Mouse (Mus musculus) CH12.LX (cell line): ENCODE results near the gene Cxcr5. TPM values are rescaled to one million over a fixed set of nuclear protein-coding genes. Genes with fewer than 3 reads are reported as not detected.
A peak's percentile ranks its signal among the peaks of the same experiment; 100 is the strongest.

Source experiments
- DNase-seq: peaks from one replicate; pipeline ENCODE4 v3.0.0-alpha.2; 2013; ENCODE audit errors: extremely low read depth
- H3K27ac ChIP-seq: 2 replicates; pipeline ENCODE4 v1.5.1; 2012; ENCODE audit warnings: low read depth, mild to moderate bottlenecking, control low read depth, moderate library complexity; ENCODE audit not compliant: insufficient read depth
- H3K27me3 ChIP-seq: replicated peaks from 2 replicates; pipeline ENCODE3; 2012; ENCODE audit warnings: inconsistent platforms
- H3K36me3 ChIP-seq, 2 experiments: replicated peaks in 1 of 2; 2 replicates each; pipeline versions ENCODE3 to v1.6.1; 2012; ENCODE audit warnings: inconsistent platforms in 1 of 2, low read length in 1 of 2, mild to moderate bottlenecking in 1 of 2, mixed read lengths in 1 of 2, moderate library complexity in 1 of 2; ENCODE audit not compliant: control insufficient read depth in 1 of 2, insufficient read depth in 1 of 2
- H3K4me1 ChIP-seq, 2 experiments: 2 replicates each; pipeline ENCODE4 v1.6.1; 2012; ENCODE audit warnings: inconsistent platforms in 1 of 2, moderate library complexity in 1 of 2; ENCODE audit not compliant: insufficient read depth in 2 of 2, control insufficient read depth in 1 of 2
- H3K4me2 ChIP-seq: 2 replicates; pipeline ENCODE4 v1.6.1; 2012; ENCODE audit warnings: low read depth, mild to moderate bottlenecking, control low read depth; ENCODE audit not compliant: poor library complexity, insufficient read depth, severe bottlenecking
- H3K4me3 ChIP-seq, 3 experiments: fragments of 150-350 bp in 1 of 3; sonication (generic) in 1 of 3; replicated peaks in 1 of 3; 2 replicates each; pipeline versions ENCODE3 to v1.5.1; 2011 to 2012; ENCODE audit warnings: low read depth in 2 of 3, low read length in 2 of 3, mild to moderate bottlenecking in 2 of 3, moderate library complexity in 2 of 3, control low read depth in 1 of 3, improper control_type of control experiment in 1 of 3, inconsistent platforms in 1 of 3, mixed read lengths in 1 of 3; ENCODE audit not compliant: poor library complexity in 1 of 3
- H3K79me2 ChIP-seq: replicated peaks from 2 replicates; pipeline ENCODE4 v1.6.1; 2012; ENCODE audit warnings: mild to moderate bottlenecking, moderate library complexity; ENCODE audit not compliant: control insufficient read depth, poor library complexity, insufficient read depth, severe bottlenecking; ENCODE audit errors: extremely low read depth
- H3K9ac ChIP-seq: 2 replicates; pipeline ENCODE4 v1.6.1; 2012; ENCODE audit warnings: low read depth, mild to moderate bottlenecking, control low read depth, moderate library complexity; ENCODE audit not compliant: insufficient read depth
- H3K9me3 ChIP-seq: replicated peaks from 2 replicates; pipeline ENCODE3; 2012; ENCODE audit warnings: low read length, inconsistent platforms, mixed read lengths
- CHD2 ChIP-seq: IDR thresholded peaks from 2 replicates; pipeline ENCODE4 v1.6.1; 2011; ENCODE audit warnings: low read length, improper control_type of control experiment
- ELF1 ChIP-seq: IDR thresholded peaks from 2 replicates; pipeline ENCODE4 v1.6.1; 2014; ENCODE audit warnings: low read depth, mild to moderate bottlenecking, inconsistent platforms, low read length, improper control_type of control experiment
- GABPA ChIP-seq: IDR thresholded peaks from 2 replicates; pipeline ENCODE4 v1.6.1; 2012; ENCODE audit warnings: low read depth, low read length, improper control_type of control experiment, inconsistent platforms; ENCODE audit not compliant: insufficient replicate concordance
- IRF4 ChIP-seq: IDR thresholded peaks from 2 replicates; pipeline ENCODE4 v1.6.1; 2014; ENCODE audit warnings: low read depth, mild to moderate bottlenecking, inconsistent platforms, low read length, improper control_type of control experiment
- JUN ChIP-seq: IDR thresholded peaks from 2 replicates; pipeline ENCODE4 v1.6.1; 2011; ENCODE audit warnings: low read depth, mild to moderate bottlenecking, low read length, improper control_type of control experiment, moderate library complexity; ENCODE audit not compliant: insufficient read depth
- MAFK ChIP-seq: IDR thresholded peaks from 2 replicates; pipeline ENCODE4 v1.6.1; 2011; ENCODE audit warnings: low read length, improper control_type of control experiment; ENCODE audit not compliant: insufficient replicate concordance
- MAX ChIP-seq: IDR thresholded peaks from 2 replicates; pipeline ENCODE4 v1.6.1; 2011; ENCODE audit warnings: low read length, improper control_type of control experiment
- MAZ ChIP-seq: IDR thresholded peaks from 2 replicates; pipeline ENCODE4 v1.6.1; 2012; ENCODE audit warnings: low read depth, mild to moderate bottlenecking, inconsistent platforms, low read length, improper control_type of control experiment, moderate library complexity
- MXI1 ChIP-seq: IDR thresholded peaks from 2 replicates; pipeline ENCODE4 v1.6.1; 2011; ENCODE audit warnings: mild to moderate bottlenecking, low read depth, low read length, improper control_type of control experiment
- NELFE ChIP-seq: IDR thresholded peaks from 2 replicates; pipeline ENCODE4 v1.6.1; 2011; ENCODE audit warnings: low read depth, low read length, improper control_type of control experiment
- NRF1 ChIP-seq: IDR thresholded peaks from 2 replicates; pipeline ENCODE4 v1.6.1; 2014; ENCODE audit warnings: low read depth, mild to moderate bottlenecking, inconsistent platforms, low read length, improper control_type of control experiment, moderate library complexity
- PAX5 ChIP-seq: IDR thresholded peaks from 2 replicates; pipeline ENCODE4 v1.6.1; 2012; ENCODE audit warnings: low read length, inconsistent platforms, mixed read lengths
- POLR2A ChIP-seq: IDR thresholded peaks from 2 replicates; pipeline ENCODE4 v1.6.1; 2011; ENCODE audit warnings: low read depth, mild to moderate bottlenecking, improper control_type of control experiment, low read length
- POLR2AphosphoS2 ChIP-seq: IDR thresholded peaks from 2 replicates; pipeline ENCODE4 v1.6.1; 2011; ENCODE audit warnings: low read depth, low read length, improper control_type of control experiment
- RAD21 ChIP-seq: IDR thresholded peaks from 2 replicates; pipeline ENCODE4 v1.6.1; 2011; ENCODE audit warnings: low read depth, mild to moderate bottlenecking, low read length, improper control_type of control experiment, moderate library complexity
- RCOR1 ChIP-seq: conservative IDR thresholded peaks from 2 replicates; pipeline ENCODE4 v1.6.1; 2012; ENCODE audit warnings: low read depth, mild to moderate bottlenecking, inconsistent platforms, low read length, improper control_type of control experiment
- SIN3A ChIP-seq: IDR thresholded peaks from 2 replicates; pipeline ENCODE4 v1.6.1; 2012; ENCODE audit warnings: low read length, improper control_type of control experiment, inconsistent platforms
- SMC3 ChIP-seq: IDR thresholded peaks from 2 replicates; pipeline ENCODE4 v1.6.1; 2011; ENCODE audit warnings: low read depth, low read length, improper control_type of control experiment
- TBP ChIP-seq: conservative IDR thresholded peaks from 2 replicates; pipeline ENCODE4 v1.6.1; 2011; ENCODE audit warnings: low read depth, low read length, improper control_type of control experiment
- USF2 ChIP-seq: conservative IDR thresholded peaks from 2 replicates; pipeline ENCODE4 v1.6.1; 2011; ENCODE audit warnings: low read depth, low read length, improper control_type of control experiment
- ZKSCAN1 ChIP-seq: IDR thresholded peaks from 2 replicates; pipeline ENCODE4 v1.6.1; 2012; ENCODE audit warnings: low read depth, inconsistent platforms, low read length, improper control_type of control experiment, borderline replicate concordance
- ZMIZ1 ChIP-seq: IDR thresholded peaks from 2 replicates; pipeline ENCODE4 v1.6.1; 2012; ENCODE audit warnings: low read depth, mild to moderate bottlenecking, inconsistent platforms, low read length, improper control_type of control experiment
- ZNF384 ChIP-seq: IDR thresholded peaks from 2 replicates; pipeline ENCODE4 v1.6.1; 2012; ENCODE audit warnings: low read depth, low read length, improper control_type of control experiment, inconsistent platforms
- dilution Hi-C: fragments of 300-500 bp; cut with MboI; formaldehyde crosslinking; loops from 2 replicates; pipeline ENCODE4 v1.14.3; 2020; ENCODE audit warnings: low sequenced_read_pairs; ENCODE audit not compliant: extremely low pct_unique_long_range_greater_than_20kb, extremely low pct_ligation_motif_present
- in situ Hi-C: fragments of 300-500 bp; cut with MboI; formaldehyde crosslinking; loops from 3 replicates; pipeline ENCODE4 v1.14.3; 2019; ENCODE audit warnings: low sequenced_read_pairs, low pct_ligation_motif_present, low pct_unique_long_range_greater_than_20kb, mixed read lengths
- polyA plus RNA-seq: library from polyadenylated mRNA; unstranded; fragments of >175 nt; gene quantifications from 2 replicates; pipeline ENCODE4 v1.2.1, GENCODE M21; 2012; ENCODE audit warnings: low read depth; ENCODE audit not compliant: insufficient read length
- total RNA-seq, 2 experiments: library from RNA; depleted of rRNA; stranded (reverse); fragments of 300-350 nt in 1 of 2; fragments of >200 nt in 1 of 2; gene quantifications; 2 replicates each; pipeline ENCODE4 v1.2.3; 2012 to 2014

Cxcr5 gene
- total and polyA plus RNA-seq, 3 experiments = 30.2 to 93.4 (median 70.5) TPM

DNA sequence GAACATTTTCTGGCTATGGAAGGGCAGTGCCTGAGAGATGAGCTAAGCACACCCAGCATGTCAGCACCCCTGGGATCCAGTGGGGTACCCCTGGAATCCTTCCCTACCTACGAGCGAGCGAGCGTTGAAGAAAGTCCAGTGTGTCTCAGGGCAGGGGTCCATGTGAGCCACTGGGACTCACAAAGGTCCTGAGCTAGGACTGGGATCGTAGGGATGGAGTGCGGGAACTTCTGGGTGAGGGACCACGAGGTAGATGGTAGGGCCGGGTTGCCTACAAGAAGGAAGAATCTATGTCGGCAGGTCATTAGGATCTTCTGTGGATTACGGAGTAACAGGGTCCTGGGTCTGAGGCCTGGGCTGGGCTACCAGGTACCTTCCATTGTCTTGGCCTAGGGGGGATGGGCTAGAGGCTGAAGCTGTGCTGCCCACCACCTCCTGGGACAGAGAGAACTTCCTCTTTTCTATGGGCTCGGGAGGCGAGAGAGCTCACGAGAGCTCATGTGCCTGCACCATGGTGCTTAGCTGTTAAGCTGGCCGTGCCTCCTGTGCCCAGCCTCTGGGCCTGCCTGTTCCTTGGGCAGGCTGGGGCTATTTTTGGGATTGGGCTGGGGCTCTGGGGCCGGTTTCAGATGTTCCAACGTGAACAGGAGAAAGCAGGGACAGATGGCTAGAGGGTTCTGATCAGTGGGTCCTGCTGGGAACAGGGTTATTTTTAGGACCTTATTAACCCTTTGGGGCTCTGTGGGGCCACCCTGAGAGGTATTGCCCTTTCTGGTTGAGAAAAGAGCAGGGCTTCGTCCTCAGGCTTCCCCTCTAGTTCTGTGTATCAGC, 68.8 kb downstream of the Cxcr5 start (continued):
- TF ChIP-seq IRF4 = peak; percentile 27; the same call in 1 of the 2 replicates
- no peak for TF ChIP-seq SMC3
- TF ChIP-seq JUN = no peak
- no peak for TF ChIP-seq NRF1
- TF ChIP-seq MAFK = no peak
- 0 out of 2 replicates have a peak, but pooled peaks have one; percentile 39 for TF ChIP-seq RCOR1
- no peak for TF ChIP-seq TBP
- TF ChIP-seq ZNF384 = no peak
- no peak for TF ChIP-seq USF2
- TF ChIP-seq GABPA = no peak
- TF ChIP-seq POLR2AphosphoS2 = no peak
- TF ChIP-seq POLR2A = no peak
- TF ChIP-seq NELFE = no peak
- TF ChIP-seq MAZ = no peak
- TF ChIP-seq RAD21 = no peak
- TF ChIP-seq PAX5 = no peak
- TF ChIP-seq SIN3A = no peak
- no peak for TF ChIP-seq ZKSCAN1
- TF ChIP-seq MAX = no peak
- TF ChIP-seq MXI1 = no peak
- peak; percentile 78 for TF ChIP-seq CHD2
- TF ChIP-seq, all 38 proteins: peak for 7

DNA sequence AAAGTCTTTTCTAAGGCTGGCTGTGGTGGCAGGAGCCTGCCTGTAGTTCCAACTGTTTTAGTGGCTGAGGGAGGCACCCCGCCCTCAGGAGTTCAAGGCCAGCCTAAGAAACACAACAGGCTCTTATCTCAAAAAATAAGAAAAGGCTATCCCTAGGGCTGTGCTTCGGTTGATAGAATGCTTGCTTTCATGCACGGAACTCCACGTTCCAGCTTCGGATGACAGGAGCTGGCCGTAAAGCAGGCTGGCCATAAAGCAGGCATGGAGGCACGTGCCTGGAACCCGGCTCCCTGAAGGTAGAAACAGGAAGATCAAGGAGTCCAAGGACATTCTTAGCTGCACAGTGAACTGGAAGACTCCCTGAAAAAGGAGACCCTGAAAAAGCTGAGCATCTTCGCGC, 70.3 kb downstream of the Cxcr5 start:
- Histone ChIP-seq H3K27ac (no peak overlapping the region), H3K4me3 (no peak overlapping the region), H3K9ac (no peak overlapping the region), H3K27me3 (no peaks in the 10 kb centered on the region), H3K79me2 (no peaks in the 10 kb centered on the region), H3K4me1 (peaks cover 38 to 97% of the 10 kb centered on the region in 2 experiments), H3K36me3 (peaks cover 0 to 30% of the 10 kb centered on the region in 2 experiments), H3K4me2 (no peak overlapping the region), H3K9me3 (no peaks in the 10 kb centered on the region)
- no peak for DNase-seq
- TF ChIP-seq POLR2A (no peak), SIN3A (no peak), ELF1 (no peak), PAX5 (no peak), SMC3 (no peak), USF2 (no peak), ZMIZ1 (no peak)
- dilution Hi-C loops = no loop called here
- in situ Hi-C loops = no loop called here
